Mouse (Mus musculus) megakaryocyte, embryonic 14.5 days (primary cell): ENCODE measurements around the gene Lsp1.
A peak's percentile ranks its signal among the peaks of the same experiment; 100 is the strongest.

Source experiments
- FLI1 ChIP-seq: IDR thresholded peaks from 2 replicates; pipeline ENCODE4 v1.6.1; 2012; ENCODE audit warnings: low read length, inconsistent platforms, mixed read lengths
- GATA1 ChIP-seq: IDR thresholded peaks from 3 replicates; pipeline ENCODE4 v1.6.1; 2012; ENCODE audit warnings: mixed read lengths, low read length, inconsistent platforms, borderline replicate concordance

DNA sequence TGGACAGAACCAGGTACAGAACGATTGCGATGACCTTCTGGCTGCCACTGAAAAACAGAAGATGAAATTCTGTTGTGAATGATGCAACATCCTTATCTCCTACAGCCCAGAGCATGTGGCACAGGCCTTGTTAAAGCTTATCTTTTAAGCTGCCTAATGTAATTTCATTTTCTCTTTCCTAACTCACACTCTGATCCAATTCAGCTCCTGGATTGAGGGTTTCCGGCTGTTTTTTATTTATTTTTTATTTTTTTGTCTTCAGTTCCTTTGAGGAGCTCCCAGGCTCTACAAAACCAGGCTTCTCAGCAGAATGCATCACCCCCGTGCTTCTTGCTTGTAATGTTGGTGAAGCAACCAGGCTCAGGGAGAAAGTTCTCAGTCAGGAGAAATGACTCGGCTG lies 40.7 kb upstream of the Lsp1 start:
- TF ChIP-seq GATA1 (peak; percentile 52; the same call in 1 of the 3 replicates), FLI1 (no peak)
